Mouse (Mus musculus) hematopoietic stem cell, adult 5-6 weeks (primary cell): ENCODE data around the gene Rab33b. TPM values are rescaled to one million over a fixed set of nuclear protein-coding genes. Genes with fewer than 3 reads are reported as not detected.

Source experiments
- ATAC-seq, 2 experiments: fragments of 125-278 bp in 1 of 2; replicated peaks in 1 of 2; 2 replicates each; pipeline ENCODE4 v1.8.0; 2016 to 2017; ENCODE audit warnings: inconsistent platforms in 2 of 2, mild to moderate bottlenecking in 2 of 2, moderate number of reproducible peaks in 2 of 2, low read depth in 1 of 2, moderate TSS enrichment in 1 of 2; ENCODE audit not compliant: low FRiP score in 2 of 2, poor library complexity in 2 of 2, severe bottlenecking in 2 of 2, insufficient read depth in 1 of 2, low TSS enrichment in 1 of 2
- total RNA-seq: library from RNA; stranded (forward); fragments of 172-1452, 232-1000 nt; gene quantifications from 2 replicates; pipeline ENCODE4 v1.2.3, GENCODE M21; 2017

Gene Rab33b
- total RNA-seq, 1 experiment from 2014 or later: 19.1 TPM

DNA sequence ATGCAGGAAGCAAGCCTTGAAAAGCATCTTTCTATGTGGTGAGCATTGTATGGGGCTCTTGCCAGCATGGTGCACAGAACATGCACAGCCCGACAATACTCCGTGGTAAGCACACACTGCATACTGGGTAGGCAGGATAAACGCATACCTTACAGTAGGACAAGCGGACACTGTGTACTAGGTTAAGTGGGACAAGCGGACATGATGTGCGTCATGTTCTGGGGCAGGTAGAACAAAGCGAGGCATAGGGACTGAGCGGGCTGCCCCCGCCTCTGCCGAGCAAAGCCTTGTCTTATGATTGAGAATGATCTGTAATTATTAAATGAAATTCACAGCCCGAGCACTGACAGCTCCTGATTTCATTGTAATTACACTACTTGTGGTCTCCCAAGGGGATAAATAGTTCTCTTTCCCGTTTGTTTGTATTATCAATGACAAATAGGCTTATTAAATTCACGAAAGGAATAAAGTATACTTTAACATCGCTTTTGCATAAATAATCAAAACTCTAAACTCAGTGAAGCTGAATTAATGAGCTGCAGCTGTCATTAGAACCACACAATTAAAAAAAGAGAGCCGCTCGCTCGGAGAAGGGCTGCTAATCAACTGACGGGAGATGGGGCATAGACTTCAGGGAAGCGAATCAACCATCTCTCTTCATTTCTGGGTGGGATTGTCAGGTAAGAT is 60.9 kb downstream of the Rab33b start:
- no peak for ATAC-seq

Other genes with a start within 250 kb of the Rab33b start
- 173 and 205 TPM in 2 replicates for gene Elf2, start 143.3 kb upstream of the Rab33b start, total RNA-seq
- gene Mgarp, start 87.2 kb upstream of the Rab33b start, total RNA-seq: not detected in 2 replicates
- 41.9 and 90.6 TPM in 2 replicates for gene Ndufc1, start 74.9 kb upstream of the Rab33b start, total RNA-seq
- 76.8 and 131 TPM in 2 replicates for gene Naa15, start 68.8 kb upstream of the Rab33b start, total RNA-seq
- 47.3 and 47.4 TPM in 2 replicates for gene Setd7, start 77.0 kb downstream of the Rab33b start, total RNA-seq
- gene Mgst2, start 176.4 kb downstream of the Rab33b start, total RNA-seq: 10.5 and 27.9 TPM in 2 replicates